Mouse (Mus musculus) layer of hippocampus, postnatal 36 days (tissue): Measurements from ENCODE around the gene Trhde. TPM values are rescaled to one million over a fixed set of nuclear protein-coding genes. Genes with fewer than 3 reads are reported as not detected.

Source experiments
- DNase-seq, 2 experiments: peaks; one replicate each; pipeline ENCODE4 v3.0.0; 2022
- total RNA-seq, 2 experiments: library from RNA; stranded (reverse); gene quantifications; 2 replicates each; pipeline ENCODE4 v1.2.3; 2021

Trhde gene
- total RNA-seq, 2 experiments from 2014 or later = 30.1 to 31.7 TPM

- no peak for DNase-seq
These were observed 66.4 kb downstream of the Trhde start for GRCm38 (mm10) chr10:114735678-114736077.

GRCm38 (mm10) chr10:114735111-114735510, 67.0 kb downstream of the Trhde start:
- no peak for DNase-seq

GRCm38 (mm10) chr10:114725591-114725990, 76.5 kb downstream of the Trhde start:
- DNase-seq = no peak

GRCm38 (mm10) chr10:114701791-114702190, 100.3 kb downstream of the Trhde start:
- no peak for DNase-seq

- no peak for DNase-seq
These were observed 130.2 kb downstream of the Trhde start for GRCm38 (mm10) chr10:114671791-114672415.

GRCm38 (mm10) chr10:114593046-114593445, 209.1 kb downstream of the Trhde start:
- no peak for DNase-seq

- no peak for DNase-seq
These were observed 223.2 kb downstream of the Trhde start for GRCm38 (mm10) chr10:114578926-114579325.

GRCm38 (mm10) chr10:114567891-114568290, 234.2 kb downstream of the Trhde start:
- DNase-seq = no peak

GRCm38 (mm10) chr10:114509186-114509585, 292.9 kb downstream of the Trhde start:
- DNase-seq = no peak

- DNase-seq = no peak
These were observed 313.3 kb downstream of the Trhde start for GRCm38 (mm10) chr10:114488806-114489205.

- no peak for DNase-seq
These were observed 346.5 kb downstream of the Trhde start for GRCm38 (mm10) chr10:114455591-114455990.

GRCm38 (mm10) chr10:114448116-114448515, 354.0 kb downstream of the Trhde start:
- no peak for DNase-seq

GRCm38 (mm10) chr10:114418956-114419530, 383.1 kb downstream of the Trhde start:
- no peak for DNase-seq

- no peak for DNase-seq
These were observed 386.4 kb downstream of the Trhde start for GRCm38 (mm10) chr10:114415717-114416116.

GRCm38 (mm10) chr10:114405260-114405659, 396.8 kb downstream of the Trhde start:
- no peak for DNase-seq

- DNase-seq = no peak
These were observed 398.3 kb downstream of the Trhde start for GRCm38 (mm10) chr10:114403795-114404194.

- no peak for DNase-seq
These were observed 431.3 kb downstream of the Trhde start for GRCm38 (mm10) chr10:114370804-114371203.

GRCm38 (mm10) chr10:114363442-114363841, 438.7 kb downstream of the Trhde start:
- no peak for DNase-seq

- DNase-seq = no peak
These were observed 439.5 kb downstream of the Trhde start for GRCm38 (mm10) chr10:114362631-114363030.
